Mouse (Mus musculus): Measurements from ENCODE around the gene Drd1. TPM values are rescaled to one million over a fixed set of nuclear protein-coding genes. Genes with fewer than 3 reads are reported as not detected.

The Drd1 gene
- not detected for polyA plus RNA-seq (2014; fragmentation: Illumina TruSeq; extraction: RNeasy Lipid Tissue Mini Kit (QIAGEN cat#74804); ENCODE audit: low read depth, low replicate concordance)

GRCm38 (mm10) chr13:54055448-54055861 is at the start of gene Drd1:
Gene Drd1 (minus strand): TSS chr13:54055705.

GRCm38 (mm10) chr13:54071606-54072331 is 16.3 kb upstream of the Drd1 start, which contains the start of gene Sfxn1:
Gene Sfxn1 (plus strand): TSS chr13:54071869.

Other genes starting within 250 kb of the Drd1 start
- 10.5 TPM for gene Sfxn1, start 16.2 kb upstream of the Drd1 start, polyA plus RNA-seq (2014; fragmentation: Illumina TruSeq; extraction: RNeasy Lipid Tissue Mini Kit (QIAGEN cat#74804); ENCODE audit: low read depth, low replicate concordance)
- gene Hrh2, start 136.4 kb upstream of the Drd1 start, polyA plus RNA-seq (2014; fragmentation: Illumina TruSeq; extraction: RNeasy Lipid Tissue Mini Kit (QIAGEN cat#74804); ENCODE audit: low read depth, low replicate concordance), result 0.13 TPM

All from testis, adult 10 weeks (tissue).